Mouse (Mus musculus): ENCODE measurements around the gene Snx4. TPM values are rescaled to one million over a fixed set of nuclear protein-coding genes. Genes with fewer than 3 reads are reported as not detected.
"Not testable (repeated sequence)": the region's sequence is repeated elsewhere in the genome, so short reads cannot be mapped to it uniquely, and the experiment has no call there.

Gene Snx4
- polyA plus RNA-seq (2011; ENCODE audit: insufficient read length, low read depth, missing spikeins) = 105 and 107 TPM in 2 replicates

GRCm38 (mm10) chr16:33251194-33252051 lies at the start of gene Snx4:
TSS of gene Snx4 (plus strand) at chr16:33251442.
- TF ChIP-seq POLR2A (IDR thresholded peaks at IDR 0.05; ENCODE audit: low read depth, low read length) (peak; percentile 78), CTCF (IDR thresholded peaks at IDR 0.05; ENCODE audit: borderline replicate concordance, insufficient read depth, low read length) (no peak)
- Histone ChIP-seq H3K4me3 (ENCODE audit: insufficient read depth, low read length) (peak within 1 kb of the TSS; percentile 98), H3K27ac (ENCODE audit: insufficient read depth, low read length) (peak within 1 kb of the TSS; percentile 66), H3K4me1 (ENCODE audit: control insufficient read depth, insufficient read depth, low read length) (no peaks in the 10 kb centered on the region)

DNA sequence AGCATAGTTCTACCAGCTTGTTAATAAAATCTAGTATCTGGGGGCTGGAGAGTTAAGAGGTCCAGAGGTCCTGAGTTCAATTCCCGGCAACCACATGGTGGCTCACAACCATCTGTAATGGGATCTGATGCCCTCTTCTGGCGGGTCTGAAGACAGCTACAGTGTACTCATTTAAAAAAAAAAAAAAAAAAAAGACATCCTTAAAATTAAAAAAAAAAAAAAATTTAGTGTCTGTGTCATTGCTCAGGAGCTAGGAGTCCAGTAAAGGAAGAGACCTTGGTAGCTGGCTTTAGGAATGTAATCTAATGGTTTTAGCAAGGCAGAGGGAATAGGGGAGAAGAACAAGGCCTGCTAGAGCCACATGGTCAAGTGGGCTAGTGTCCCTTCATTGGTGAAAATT lies 40.4 kb upstream of the Snx4 start:
- TF ChIP-seq POLR2A (IDR thresholded peaks at IDR 0.05; ENCODE audit: low read depth, low read length) (no peak), CTCF (IDR thresholded peaks at IDR 0.05; ENCODE audit: borderline replicate concordance, insufficient read depth, low read length) (no peak)
- no peak overlapping the region for H3K27ac ChIP-seq (ENCODE audit: insufficient read depth, low read length)
- H3K4me1 ChIP-seq (ENCODE audit: control insufficient read depth, insufficient read depth, low read length) = peaks cover 6% of the 10 kb centered on the region; the same call in 1 of the 2 replicates
- H3K4me3 ChIP-seq (ENCODE audit: insufficient read depth, low read length) = no peak overlapping the region

GRCm38 (mm10) chr16:33216313-33217003 lies 34.8 kb upstream of the Snx4 start:
- Histone ChIP-seq H3K4me3 (ENCODE audit: insufficient read depth, low read length) (no peak overlapping the region), H3K27ac (ENCODE audit: insufficient read depth, low read length) (no peak overlapping the region), H3K4me1 (ENCODE audit: control insufficient read depth, insufficient read depth, low read length) (peaks cover 6% of the 10 kb centered on the region; the same call in 1 of the 2 replicates)
- no peak for TF ChIP-seq POLR2A (IDR thresholded peaks at IDR 0.05; ENCODE audit: low read depth, low read length)
- TF ChIP-seq CTCF (IDR thresholded peaks at IDR 0.05; ENCODE audit: borderline replicate concordance, insufficient read depth, low read length) = no peak

GRCm38 (mm10) chr16:33217553-33218085 lies 33.6 kb upstream of the Snx4 start:
- H3K27ac ChIP-seq (ENCODE audit: insufficient read depth, low read length); H3K4me1 ChIP-seq (ENCODE audit: control insufficient read depth, insufficient read depth, low read length); H3K4me3 ChIP-seq (ENCODE audit: insufficient read depth, low read length): not testable (repeated sequence)

GRCm38 (mm10) chr16:33222482-33222881 lies 28.8 kb upstream of the Snx4 start:
- Histone ChIP-seq H3K4me3 (ENCODE audit: insufficient read depth, low read length) (no peak overlapping the region), H3K4me1 (ENCODE audit: control insufficient read depth, insufficient read depth, low read length) (no peaks in the 10 kb centered on the region), H3K27ac (ENCODE audit: insufficient read depth, low read length) (no peak overlapping the region)
- no peak for TF ChIP-seq POLR2A (IDR thresholded peaks at IDR 0.05; ENCODE audit: low read depth, low read length)
- TF ChIP-seq CTCF (IDR thresholded peaks at IDR 0.05; ENCODE audit: borderline replicate concordance, insufficient read depth, low read length) = no peak

DNA sequence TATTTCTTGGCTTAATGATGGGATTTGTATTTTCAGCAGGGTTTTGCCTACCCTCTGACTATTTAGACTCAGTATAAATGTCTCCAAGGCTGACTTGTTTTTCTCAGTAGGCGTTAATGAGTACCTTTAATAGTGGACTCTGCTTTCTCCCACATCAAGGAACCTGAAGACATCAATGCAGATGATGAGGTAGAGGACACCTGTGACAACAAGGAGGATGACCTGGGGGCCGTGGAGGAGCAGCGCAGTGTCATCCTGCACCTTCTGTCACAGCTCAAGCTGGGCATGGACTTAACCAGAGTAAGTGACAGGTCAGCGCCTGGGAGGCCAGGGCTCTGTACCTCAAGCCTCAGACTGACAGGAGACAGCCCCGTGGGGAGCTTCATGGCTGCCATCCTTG lies 26.9 kb upstream of the Snx4 start:
- TF ChIP-seq CTCF (IDR thresholded peaks at IDR 0.05; ENCODE audit: borderline replicate concordance, insufficient read depth, low read length) = no peak
- no peak for TF ChIP-seq POLR2A (IDR thresholded peaks at IDR 0.05; ENCODE audit: low read depth, low read length)
- H3K4me1 ChIP-seq (ENCODE audit: control insufficient read depth, insufficient read depth, low read length) = no peaks in the 10 kb centered on the region
- H3K27ac ChIP-seq (ENCODE audit: insufficient read depth, low read length) = no peak overlapping the region
- no peak overlapping the region for H3K4me3 ChIP-seq (ENCODE audit: insufficient read depth, low read length)

DNA sequence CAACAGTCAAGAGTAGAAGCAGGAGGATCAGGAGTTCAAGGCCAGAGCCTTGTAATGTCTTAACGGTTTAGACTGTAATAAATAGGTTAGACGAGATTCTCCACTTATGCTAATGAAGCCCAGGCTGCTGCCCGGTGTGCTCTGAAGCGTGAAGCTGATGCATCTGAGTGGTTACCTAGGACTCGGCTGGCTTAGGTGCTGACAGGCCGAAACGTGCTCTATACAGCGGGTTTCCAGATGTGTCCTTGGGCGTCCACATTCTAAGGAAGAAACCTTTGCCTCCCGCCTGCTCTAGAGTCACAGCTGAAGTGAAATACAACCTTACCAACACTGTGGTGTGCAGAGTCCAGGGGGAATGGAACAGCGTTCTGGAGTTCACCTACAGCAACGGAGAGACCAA lies 17.1 kb upstream of the Snx4 start:
- Histone ChIP-seq H3K27ac (ENCODE audit: insufficient read depth, low read length) (no peak overlapping the region), H3K4me3 (ENCODE audit: insufficient read depth, low read length) (no peak overlapping the region), H3K4me1 (ENCODE audit: control insufficient read depth, insufficient read depth, low read length) (no peaks in the 10 kb centered on the region)
- TF ChIP-seq CTCF (IDR thresholded peaks at IDR 0.05; ENCODE audit: borderline replicate concordance, insufficient read depth, low read length) = no peak
- no peak for TF ChIP-seq POLR2A (IDR thresholded peaks at IDR 0.05; ENCODE audit: low read depth, low read length)

DNA sequence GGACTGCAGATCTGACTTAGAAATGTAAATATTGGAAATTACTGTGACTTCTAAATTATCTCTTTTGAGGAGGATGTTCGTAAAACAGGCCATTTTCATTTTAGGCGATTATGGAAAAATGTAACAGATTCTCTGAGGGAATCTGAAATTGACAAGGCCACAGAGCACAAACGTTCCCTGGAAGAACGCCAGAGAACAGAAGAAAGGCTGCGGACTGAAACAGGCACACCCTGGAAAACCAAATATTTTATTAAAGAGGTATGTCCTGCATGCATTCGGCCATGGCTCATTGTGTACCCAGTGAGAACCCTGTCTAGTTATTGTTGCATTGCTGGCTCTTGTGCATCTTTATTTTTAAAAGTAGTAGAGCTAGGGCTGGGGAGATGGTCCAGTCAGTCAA lies 15.1 kb upstream of the Snx4 start:
- H3K27ac ChIP-seq (ENCODE audit: insufficient read depth, low read length) = no peak overlapping the region
- no peak for TF ChIP-seq POLR2A (IDR thresholded peaks at IDR 0.05; ENCODE audit: low read depth, low read length)
- no peak for TF ChIP-seq CTCF (IDR thresholded peaks at IDR 0.05; ENCODE audit: borderline replicate concordance, insufficient read depth, low read length)
- no peaks in the 10 kb centered on the region for H3K4me1 ChIP-seq (ENCODE audit: control insufficient read depth, insufficient read depth, low read length)

DNA sequence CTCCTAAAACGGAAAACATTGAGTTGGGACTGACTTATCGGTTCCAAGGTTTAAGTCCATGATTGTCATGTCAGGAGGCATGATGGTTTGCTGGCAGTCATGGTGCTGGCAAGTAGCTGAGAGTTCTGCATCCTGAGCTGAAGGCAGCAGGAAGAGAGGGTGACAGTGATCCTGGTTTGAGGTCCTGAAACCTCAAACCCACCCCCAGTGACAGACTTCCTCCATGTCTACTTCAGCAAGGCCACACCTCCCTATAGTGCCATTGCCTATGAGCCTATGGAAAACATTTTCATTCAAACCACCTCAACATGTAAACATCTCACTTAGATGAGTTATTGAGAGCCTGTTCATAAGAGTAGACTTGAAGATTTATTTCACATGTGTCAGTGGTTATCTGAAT lies 11.9 kb upstream of the Snx4 start:
- TF ChIP-seq POLR2A (IDR thresholded peaks at IDR 0.05; ENCODE audit: low read depth, low read length) = no peak
- Histone ChIP-seq H3K27ac (ENCODE audit: insufficient read depth, low read length) (no peak overlapping the region), H3K4me1 (ENCODE audit: control insufficient read depth, insufficient read depth, low read length) (no peaks in the 10 kb centered on the region), H3K4me3 (ENCODE audit: insufficient read depth, low read length) (no peak overlapping the region)

More for the DNA sequence above, 15.1 kb upstream of the Snx4 start:
- H3K4me3 ChIP-seq (ENCODE audit: insufficient read depth, low read length) = no peak overlapping the region

DNA sequence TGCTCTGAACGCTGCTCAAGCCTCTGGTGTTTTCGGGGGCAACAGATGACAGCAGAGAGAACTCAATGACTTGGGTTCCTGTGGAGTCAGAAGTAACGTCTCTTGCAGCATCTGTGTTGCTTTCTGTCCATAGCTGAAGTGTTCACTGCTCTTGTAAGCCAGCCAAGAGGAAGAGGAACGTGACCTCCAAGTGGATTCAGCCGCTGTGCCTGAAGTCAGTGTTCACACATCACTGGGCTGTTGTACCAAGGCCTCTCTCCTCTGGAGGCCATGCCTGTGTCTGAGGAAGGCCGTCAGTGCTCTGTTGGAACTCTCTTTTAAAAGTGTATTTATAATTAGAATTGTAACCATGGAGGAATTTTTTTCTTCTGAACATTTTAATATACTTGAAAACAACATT lies 9.2 kb upstream of the Snx4 start:
- no peak overlapping the region for H3K4me3 ChIP-seq (ENCODE audit: insufficient read depth, low read length)
- TF ChIP-seq POLR2A (IDR thresholded peaks at IDR 0.05; ENCODE audit: low read depth, low read length) (no peak), CTCF (IDR thresholded peaks at IDR 0.05; ENCODE audit: borderline replicate concordance, insufficient read depth, low read length) (no peak)

More for the DNA sequence above, 9.2 kb upstream of the Snx4 start:
- H3K27ac ChIP-seq (ENCODE audit: insufficient read depth, low read length) = no peak overlapping the region
- H3K4me1 ChIP-seq (ENCODE audit: control insufficient read depth, insufficient read depth, low read length) = no peaks in the 10 kb centered on the region
